9 mouse cellular contexts compared by ENCODE assay signal in genomic region chr16:10834542-10834910, GRCm38 (mm10). TPM values are rescaled to one million over a fixed set of nuclear protein-coding genes. Genes with fewer than 3 reads are reported as not detected.
DNase-seq lines count a peak whose midpoint lies in the region; ATAC-seq and TF ChIP-seq lines count a peak whose summit lies in the region.
"Had no signal": no experiment of that assay in that cellular context is flagged by ENCODE, and none has a peak within 500 bp of the region (broad histone marks: within the 10 kb centered on the region; RNA-seq: fewer than 3 reads in every experiment).

No protein-coding gene starts in this region.

- no peaks in the 10 kb centered on the region for H3K27me3 ChIP-seq in kidney, postnatal 0 days (ENCODE audit: insufficient read depth, low read length)
- no peaks in the 10 kb centered on the region for H3K27me3 ChIP-seq in embryonic facial prominence, embryonic 11.5 days (ENCODE audit: control insufficient read depth, insufficient read depth, low read length)
- H3K27me3 ChIP-seq in intestine, embryonic 14.5 days (replicated peaks; ENCODE audit: control insufficient read depth, insufficient read depth, low read length) = no peaks in the 10 kb centered on the region
- H3K27me3 ChIP-seq in neural tube, embryonic 12.5 days (replicated peaks) = no peaks in the 10 kb centered on the region

- H3K4me3 ChIP-seq in kidney, postnatal 0 days (replicated peaks; ENCODE audit: low read depth, low read length) = peak overlapping the region; percentile 72
- H3K4me3 ChIP-seq in embryonic facial prominence, embryonic 11.5 days (ENCODE audit: low read depth, low read length) = peak overlapping the region; percentile 57
- peak overlapping the region; percentile 46 for H3K4me3 ChIP-seq in intestine, embryonic 14.5 days (ENCODE audit: low read depth, low read length)
- peak overlapping the region; percentile 81 for H3K4me3 ChIP-seq in neural tube, embryonic 12.5 days

- peaks cover 6% of the 10 kb centered on the region; the same call in 1 of the 2 replicates for H3K4me1 ChIP-seq in kidney, postnatal 0 days (replicated peaks; ENCODE audit: insufficient read depth, low read length)
- no peaks in the 10 kb centered on the region for H3K4me1 ChIP-seq in embryonic facial prominence, embryonic 11.5 days (ENCODE audit: control insufficient read depth, insufficient read depth, low read length)
- peaks cover 18% of the 10 kb centered on the region for H3K4me1 ChIP-seq in intestine, embryonic 14.5 days (replicated peaks; ENCODE audit: control insufficient read depth, insufficient read depth, low read length)
- peaks cover 8% of the 10 kb centered on the region; the same call in 1 of the 2 replicates for H3K4me1 ChIP-seq in neural tube, embryonic 12.5 days

- TF ChIP-seq CTCF in kidney, postnatal 0 days (IDR thresholded peaks at IDR 0.05; ENCODE audit: low read depth) = no peak

- DNase-seq in kidney, postnatal 0 days (ENCODE audit: low spot score) = no peak
- DNase-seq in kidney, adult 18-20 months = no peak
- DNase-seq in embryonic facial prominence, embryonic 11.5 days (ENCODE audit: low spot score) = peak; percentile 30
- no peak for DNase-seq in intestine, embryonic 14.5 days (ENCODE audit: low spot score)
- DNase-seq in cerebellum, adult 8-10 months = no peak
- no peak for DNase-seq in adrenal gland, adult (ENCODE audit: inconsistent age in 2 of 2, low spot score in 1 of 2)
- DNase-seq in adrenal gland, adult 2 months = no peak

- ATAC-seq in kidney, postnatal 0 days (replicated peaks; ENCODE audit: low FRiP score, low read depth) = no peak
- ATAC-seq in embryonic facial prominence, embryonic 11.5 days (replicated peaks; ENCODE audit: insufficient number of reproducible peaks, low FRiP score, low TSS enrichment, low read depth) = no peak
- no peak for ATAC-seq in intestine, embryonic 14.5 days (replicated peaks; ENCODE audit: low FRiP score, low TSS enrichment, low read depth)
- no peak; the same call in 1 of the 2 replicates for ATAC-seq in neural tube, embryonic 12.5 days (ENCODE audit: low FRiP score, low read depth)

- 0 out of 2 replicates have a peak overlapping the region, but pooled peaks have one; percentile 76 for H3K9ac ChIP-seq in kidney, postnatal 0 days (ENCODE audit: low read depth, low read length)
- H3K9ac ChIP-seq in embryonic facial prominence, embryonic 11.5 days (replicated peaks; ENCODE audit: low read length) = peak overlapping the region; percentile 39
- peak overlapping the region; percentile 73 for H3K9ac ChIP-seq in intestine, embryonic 14.5 days (ENCODE audit: low read length)
- H3K9ac ChIP-seq in neural tube, embryonic 12.5 days = no peak overlapping the region

- no peaks in the 10 kb centered on the region for H3K9me3 ChIP-seq in kidney, postnatal 0 days (replicated peaks; ENCODE audit: low read length)
- no peaks in the 10 kb centered on the region for H3K9me3 ChIP-seq in embryonic facial prominence, embryonic 11.5 days (replicated peaks; ENCODE audit: control insufficient read depth, low read length)
- H3K9me3 ChIP-seq in intestine, embryonic 14.5 days (ENCODE audit: control insufficient read depth, low read length) = no peaks in the 10 kb centered on the region
- no peaks in the 10 kb centered on the region for H3K9me3 ChIP-seq in neural tube, embryonic 12.5 days

- no peaks in the 10 kb centered on the region for H3K36me3 ChIP-seq in kidney, postnatal 0 days (ENCODE audit: insufficient read depth, low read length)
- H3K36me3 ChIP-seq in embryonic facial prominence, embryonic 11.5 days (replicated peaks; ENCODE audit: control insufficient read depth, insufficient read depth, low read depth, low read length) = no peaks in the 10 kb centered on the region
- H3K36me3 ChIP-seq in intestine, embryonic 14.5 days (ENCODE audit: control insufficient read depth, insufficient read depth, low read length) = no peaks in the 10 kb centered on the region
- no peaks in the 10 kb centered on the region for H3K36me3 ChIP-seq in neural tube, embryonic 12.5 days

- H3K27ac ChIP-seq in kidney, postnatal 0 days = no peak overlapping the region
- no peak overlapping the region for H3K27ac ChIP-seq in embryonic facial prominence, embryonic 11.5 days (replicated peaks; ENCODE audit: low read depth, low read length)
- peak overlapping the region; percentile 82; the same call in 1 of the 2 replicates for H3K27ac ChIP-seq in intestine, embryonic 14.5 days (ENCODE audit: low read depth)
- no peak overlapping the region for H3K27ac ChIP-seq in neural tube, embryonic 12.5 days

- WGBS in kidney, postnatal 0 days = 6% methylated on average over 12 of the region's 12 CpGs
- 8% methylated on average over 12 of the region's 12 CpGs for WGBS in embryonic facial prominence, embryonic 11.5 days
- WGBS in intestine, embryonic 14.5 days = 8% methylated on average over 12 of the region's 12 CpGs
- WGBS in neural tube, embryonic 12.5 days = 15% methylated on average over 12 of the region's 12 CpGs

- peak overlapping the region; percentile 94 for H3K4me2 ChIP-seq in kidney, postnatal 0 days (ENCODE audit: low read length)
- H3K4me2 ChIP-seq in embryonic facial prominence, embryonic 11.5 days (ENCODE audit: low read depth, low read length) = peak overlapping the region; percentile 71
- peak overlapping the region; percentile 64 for H3K4me2 ChIP-seq in intestine, embryonic 14.5 days (ENCODE audit: low read length)
- peak overlapping the region; percentile 99 for H3K4me2 ChIP-seq in neural tube, embryonic 12.5 days (replicated peaks)

RNA-seq across cellular contexts. Expression of gene Rmi2, which starts 0.3 kb away (rescaled TPM):
- polyA plus RNA-seq in kidney, postnatal 0 days (2015; fragmentation: Nextera tagmentation; extraction: Ambion mirVana) = 1.6 and 2.5 TPM in 2 replicates
- 2.7 and 2.9 TPM in 2 replicates for polyA plus RNA-seq in embryonic facial prominence, embryonic 11.5 days (2014; fragmentation: Nextera tagmentation; extraction: Ambion mirVana)
- polyA plus RNA-seq in intestine, embryonic 14.5 days (2014; fragmentation: Nextera tagmentation; extraction: Ambion mirVana) = 3.7 and 3.9 TPM in 2 replicates
- 1.9 and 2.8 TPM in 2 replicates for polyA plus RNA-seq in neural tube, embryonic 12.5 days (2016; fragmentation: Nextera tagmentation; extraction: Ambion mirVana)
- total RNA-seq in adrenal gland, adult 2 months (2021) = under 1 TPM; 0.38 to 0.46 TPM
- 0.77 and 1.3 TPM in 2 replicates for polyA plus RNA-seq in adrenal gland, adult 2 months (2012; rRNA removed)

RNA-seq across cellular contexts. Expression of gene Gm11172, which starts 21.8 kb away (rescaled TPM):
- not detected in 2 replicates for polyA plus RNA-seq in kidney, postnatal 0 days (2015; fragmentation: Nextera tagmentation; extraction: Ambion mirVana)
- not detected in 2 replicates for polyA plus RNA-seq in embryonic facial prominence, embryonic 11.5 days (2014; fragmentation: Nextera tagmentation; extraction: Ambion mirVana)
- not detected in 2 replicates for polyA plus RNA-seq in intestine, embryonic 14.5 days (2014; fragmentation: Nextera tagmentation; extraction: Ambion mirVana)
- polyA plus RNA-seq in neural tube, embryonic 12.5 days (2016; fragmentation: Nextera tagmentation; extraction: Ambion mirVana) = not detected in 2 replicates
- total RNA-seq in adrenal gland, adult 2 months (2021) = not detected
- polyA plus RNA-seq in adrenal gland, adult 2 months (2012; rRNA removed) = not detected in 2 replicates
- total RNA-seq: left cerebral cortex, postnatal 25 days had no signal

RNA-seq across cellular contexts. Expression of gene Prm1, which starts 28.9 kb away (rescaled TPM):
- not detected in 2 replicates for polyA plus RNA-seq in kidney, postnatal 0 days (2015; fragmentation: Nextera tagmentation; extraction: Ambion mirVana)
- polyA plus RNA-seq in embryonic facial prominence, embryonic 11.5 days (2014; fragmentation: Nextera tagmentation; extraction: Ambion mirVana) = not detected in 2 replicates
- not detected in 2 replicates for polyA plus RNA-seq in intestine, embryonic 14.5 days (2014; fragmentation: Nextera tagmentation; extraction: Ambion mirVana)
- polyA plus RNA-seq in neural tube, embryonic 12.5 days (2016; fragmentation: Nextera tagmentation; extraction: Ambion mirVana) = not detected in 2 replicates
- total RNA-seq in adrenal gland, adult 2 months (2021) = not detected
- polyA plus RNA-seq in adrenal gland, adult 2 months (2012; rRNA removed) = not detected in 2 replicates
- total RNA-seq: left cerebral cortex, postnatal 25 days had no signal

RNA-seq across cellular contexts. Expression of gene Prm2, which starts 38.6 kb away (rescaled TPM):
- not detected in 2 replicates for polyA plus RNA-seq in kidney, postnatal 0 days (2015; fragmentation: Nextera tagmentation; extraction: Ambion mirVana)
- not detected in 2 replicates for polyA plus RNA-seq in embryonic facial prominence, embryonic 11.5 days (2014; fragmentation: Nextera tagmentation; extraction: Ambion mirVana)
- not detected in 2 replicates for polyA plus RNA-seq in intestine, embryonic 14.5 days (2014; fragmentation: Nextera tagmentation; extraction: Ambion mirVana)
- not detected in 2 replicates for polyA plus RNA-seq in neural tube, embryonic 12.5 days (2016; fragmentation: Nextera tagmentation; extraction: Ambion mirVana)
- not detected for total RNA-seq in adrenal gland, adult 2 months (2021)
- polyA plus RNA-seq in adrenal gland, adult 2 months (2012; rRNA removed) = 0.19 TPM in 1 of 2 replicates, not detected in the other
- total RNA-seq: left cerebral cortex, postnatal 25 days had no signal

RNA-seq across cellular contexts. Expression of gene Prm3, which starts 43.8 kb away (rescaled TPM):
- not detected in 2 replicates for polyA plus RNA-seq in kidney, postnatal 0 days (2015; fragmentation: Nextera tagmentation; extraction: Ambion mirVana)
- polyA plus RNA-seq in embryonic facial prominence, embryonic 11.5 days (2014; fragmentation: Nextera tagmentation; extraction: Ambion mirVana) = not detected in 2 replicates
- polyA plus RNA-seq in intestine, embryonic 14.5 days (2014; fragmentation: Nextera tagmentation; extraction: Ambion mirVana) = not detected in 2 replicates
- not detected in 2 replicates for polyA plus RNA-seq in neural tube, embryonic 12.5 days (2016; fragmentation: Nextera tagmentation; extraction: Ambion mirVana)
- not detected for total RNA-seq in adrenal gland, adult 2 months (2021)
- polyA plus RNA-seq in adrenal gland, adult 2 months (2012; rRNA removed) = not detected in 2 replicates
- total RNA-seq: left cerebral cortex, postnatal 25 days had no signal
